Mouse (Mus musculus): Measurements from ENCODE around the gene Chpf.

DNA sequence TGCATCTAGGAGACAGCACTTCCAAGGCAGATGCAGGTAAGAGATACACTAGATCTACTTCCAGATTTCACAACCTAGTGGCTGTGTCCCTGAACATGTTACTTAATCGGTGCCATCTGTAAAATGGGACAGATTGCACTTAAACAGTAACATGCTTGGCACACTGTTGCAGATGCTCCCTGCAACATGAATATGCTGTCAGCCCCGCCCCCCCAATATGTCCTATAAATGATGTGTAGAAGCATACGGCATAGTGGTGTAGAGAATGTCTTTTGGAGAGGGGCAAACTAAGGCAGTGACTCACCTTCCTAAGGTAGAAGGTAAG lies 1.2 kb downstream of the Chpf start:
- TF ChIP-seq CTCF (IDR thresholded peaks at IDR 0.05; ENCODE audit: low read depth, low read length) (no peak), POLR2A (IDR thresholded peaks at IDR 0.05; ENCODE audit: insufficient read depth, low read length) (no peak)

Measured in ES-Bruce4 (cell line).